Mouse (Mus musculus) liver, embryonic 14.5 days (tissue): Measurements from ENCODE around the gene Creb3l2.

Source experiments
- CTCF ChIP-seq: IDR thresholded peaks from 2 replicates; pipeline ENCODE4 v1.5.1; 2016; ENCODE audit warnings: antibody characterized with exemption, low read depth, control low read depth
- EP300 ChIP-seq: IDR thresholded peaks from 2 replicates; pipeline ENCODE4 v1.6.1; 2016; ENCODE audit warnings: antibody characterized with exemption, low read depth

DNA sequence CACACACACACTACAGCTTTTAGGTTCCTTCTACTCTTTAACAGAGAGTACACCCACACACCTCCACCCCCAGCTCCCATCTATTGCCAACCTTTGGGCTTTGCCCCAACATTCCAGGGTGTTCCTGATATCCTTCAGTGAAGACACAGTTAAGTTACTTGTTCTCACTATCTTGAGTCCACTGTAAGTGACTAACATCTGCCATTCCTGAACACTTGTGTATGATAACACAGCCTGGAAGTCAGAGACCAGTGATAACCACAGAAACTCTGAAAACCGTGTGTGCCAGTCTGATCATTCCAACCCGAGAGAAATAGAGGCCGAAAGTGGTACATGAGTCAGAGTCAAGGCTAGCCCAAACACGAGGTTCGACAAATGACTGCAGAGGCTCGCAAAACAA lies 53.4 kb downstream of the Creb3l2 start:
- no peak for TF ChIP-seq CTCF
- TF ChIP-seq EP300: no peak
